Mouse (Mus musculus) T-cell, adult 66 days (primary cell): Measurements from ENCODE around the gene Mif4gd. TPM values are rescaled to one million over a fixed set of nuclear protein-coding genes. Genes with fewer than 3 reads are reported as not detected.

Experiments used
- total RNA-seq, 2 experiments: library from RNA; stranded (reverse); gene quantifications; 3 replicates in 1 of 2; 4 replicates in 1 of 2; pipeline ENCODE4 v1.2.4; 2023

The Mif4gd gene
- 10 to 100 TPM; 61.1 to 61.2 TPM for total RNA-seq

DNA sequence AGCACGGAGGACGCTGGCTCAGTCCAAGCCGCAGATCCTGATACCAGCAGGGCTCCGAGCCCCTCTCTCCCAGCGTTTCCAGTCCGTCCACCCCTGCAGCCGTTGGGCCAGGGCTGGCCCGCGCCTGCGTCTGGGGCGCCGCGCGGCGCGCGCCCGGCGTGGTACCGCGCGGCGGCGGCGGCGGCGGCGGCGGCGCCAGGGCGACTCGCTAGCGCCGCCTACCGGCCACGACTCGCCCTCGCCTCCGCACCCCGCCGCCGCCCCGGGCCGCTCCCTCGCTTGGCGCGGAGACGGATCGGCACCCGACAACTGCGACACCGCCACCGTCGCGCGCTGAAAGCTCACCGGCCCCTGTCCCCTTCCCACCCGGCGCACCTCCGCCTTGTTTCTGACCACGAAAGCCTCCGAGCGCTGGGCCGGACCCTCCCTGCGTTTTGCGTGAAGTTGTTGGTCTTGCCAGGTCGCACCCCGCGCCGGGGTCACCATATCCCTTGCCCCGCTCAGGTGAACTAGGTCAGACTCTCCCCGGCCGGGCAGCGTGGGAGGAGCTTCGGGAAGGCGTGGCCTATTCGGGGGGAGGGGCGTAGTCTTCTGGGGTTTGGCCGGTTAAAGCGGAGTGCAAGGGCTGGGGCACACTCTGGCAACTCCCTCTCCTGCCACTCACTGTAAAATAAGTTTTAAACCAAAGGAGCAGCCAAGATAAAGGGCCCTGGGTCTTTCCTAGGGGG lies at the start of gene Mif4gd:
Mif4gd (minus strand) TSS at position 560 of the 728 bp plus-strand sequence.

GRCm38 (mm10) chr11:115627705-115628464 lies 15.1 kb upstream of the Mif4gd start, which contains the start of gene Slc25a19:
Gene Slc25a19, minus strand, starts transcription at chr11:115628295.

GRCm38 (mm10) chr11:115603476-115604303 lies 9.1 kb downstream of the Mif4gd start, which contains the start of the genes Mrps7 and Gga3:
Gene Mrps7, plus strand, starts transcription at chr11:115603925.
Gene Gga3, minus strand, starts transcription at chr11:115604051.

GRCm38 (mm10) chr11:115564064-115564809 lies 48.5 kb downstream of the Mif4gd start, which contains the start of gene Nup85:
Gene Nup85, plus strand, starts transcription at chr11:115564434.

Other genes starting within 250 kb of the Mif4gd start
- 10 to 100 TPM; 47.2 to 49.2 TPM for gene Hid1, start 245.2 kb downstream of the Mif4gd start, total RNA-seq
- 1 to 10 TPM; 2.1 to 3.1 TPM for gene Cdr2l, start 231.1 kb downstream of the Mif4gd start, total RNA-seq
- 100 to 1,000 TPM; 120 to 151 TPM for gene Mrpl58, start 209.2 kb downstream of the Mif4gd start, total RNA-seq
- 100 to 1,000 TPM; 236 to 252 TPM for gene Atp5h, start 193.0 kb downstream of the Mif4gd start, total RNA-seq
- gene Kctd2, start 192.8 kb downstream of the Mif4gd start, total RNA-seq = 10 to 100 TPM; 61.5 TPM
- not detected for gene Trim80, start 172.4 kb downstream of the Mif4gd start, total RNA-seq
- 10 to 100 TPM; 23.8 to 32.4 TPM for gene Slc16a5, start 150.5 kb downstream of the Mif4gd start, total RNA-seq
- gene Armc7, start 137.3 kb downstream of the Mif4gd start, total RNA-seq = 10 to 100 TPM; 37.1 to 43.6 TPM
- gene Nt5c, start 121.1 kb downstream of the Mif4gd start, total RNA-seq = 100 to 1,000 TPM; 134 to 141 TPM
- gene Jpt1, start 98.6 kb downstream of the Mif4gd start, total RNA-seq = 100 to 1,000 TPM; 208 to 231 TPM
- 100 to 1,000 TPM; 247 to 268 TPM for gene Sumo2, start 76.7 kb downstream of the Mif4gd start, total RNA-seq
- gene Nup85, start 48.5 kb downstream of the Mif4gd start, total RNA-seq = 10 to 100 TPM; 71.9 to 80.3 TPM
- gene Mrps7, start 9.0 kb downstream of the Mif4gd start, total RNA-seq = 10 to 100 TPM; 26.0 to 29.7 TPM
- gene Gga3, start 8.9 kb downstream of the Mif4gd start, total RNA-seq = 100 to 1,000 TPM in 1 of 2 experiments, 10 to 100 TPM in 1; 85.1 to 112 TPM
- gene Slc25a19, start 15.3 kb upstream of the Mif4gd start, total RNA-seq = 10 to 100 TPM; 44.3 to 53.9 TPM
- gene Grb2, start 95.6 kb upstream of the Mif4gd start, total RNA-seq = 100 to 1,000 TPM; 135 to 150 TPM
- 10 to 100 TPM; 66.9 to 67.1 TPM for gene Tmem94, start 152.5 kb upstream of the Mif4gd start, total RNA-seq
- 1 to 10 TPM; 1.8 to 2.3 TPM for gene Caskin2, start 200.7 kb upstream of the Mif4gd start, total RNA-seq
- 10 to 100 TPM; 24.8 to 26.0 TPM for gene Tsen54, start 201.8 kb upstream of the Mif4gd start, total RNA-seq
- gene Llgl2, start 211.1 kb upstream of the Mif4gd start, total RNA-seq = 10 to 100 TPM; 40.6 to 43.0 TPM
- gene Myo15b, start 245.4 kb upstream of the Mif4gd start, total RNA-seq = 1 to 10 TPM in 1 of 2 experiments, not detected in 1; 1.2 TPM